Mouse (Mus musculus) hindbrain, embryonic 14.5 days (tissue): ENCODE data around the gene Spata18. TPM values are rescaled to one million over a fixed set of nuclear protein-coding genes. Genes with fewer than 3 reads are reported as not detected.

ENCODE experiments used
- ATAC-seq: fragments of 200-750 bp; cut with Nextera tagmentation; 2 replicates; pipeline ENCODE4 v1.8.0; 2017; ENCODE audit warnings: moderate number of reproducible peaks, mild to moderate bottlenecking, moderate TSS enrichment, moderate library complexity; ENCODE audit not compliant: low FRiP score
- DNase-seq: peaks from one replicate; pipeline ENCODE4 v3.0.0-alpha.2; 2015; ENCODE audit warnings: low spot score
- H3K27ac ChIP-seq: fragments of 300-500 bp; sonication (generic); 2 replicates; pipeline ENCODE4 v1.5.1; 2014; ENCODE audit warnings: mild to moderate bottlenecking, moderate library complexity
- H3K27me3 ChIP-seq: fragments of 300-500 bp; sonication (generic); 2 replicates; pipeline ENCODE4 v1.6.1; 2014; ENCODE audit warnings: mild to moderate bottlenecking, low read length, mixed read lengths; ENCODE audit not compliant: control insufficient read depth, insufficient read depth
- H3K36me3 ChIP-seq: fragments of 300-500 bp; sonication (generic); replicated peaks from 2 replicates; pipeline ENCODE4 v1.6.1; 2014; ENCODE audit not compliant: control insufficient read depth, insufficient read depth
- H3K4me1 ChIP-seq: fragments of 300-500 bp; sonication (generic); replicated peaks from 2 replicates; pipeline ENCODE4 v1.6.1; 2014; ENCODE audit warnings: antibody characterized with exemption, low read length, mixed read lengths; ENCODE audit not compliant: control insufficient read depth, insufficient read depth
- H3K4me2 ChIP-seq: fragments of 300-500 bp; sonication (generic); replicated peaks from 2 replicates; pipeline ENCODE4 v1.6.1; 2014; ENCODE audit warnings: mild to moderate bottlenecking, moderate library complexity
- H3K4me3 ChIP-seq: fragments of 300-500 bp; sonication (generic); replicated peaks from 2 replicates; pipeline ENCODE4 v1.5.1; 2014; ENCODE audit warnings: mild to moderate bottlenecking, low read length
- H3K9ac ChIP-seq: fragments of 300-500 bp; sonication (generic); 2 replicates; pipeline ENCODE4 v1.6.1; 2014
- H3K9me3 ChIP-seq: fragments of 300-500 bp; sonication (generic); 2 replicates; pipeline ENCODE4 v1.6.1; 2016; ENCODE audit warnings: low read length; ENCODE audit not compliant: control insufficient read depth
- WGBS: fragments of 180-500 bp; shearing (Covaris S2); extraction: QIAGEN DNeasy Blood & Tissue Kit; methylation state at CpG from one replicate; pipeline ENCODE4 v1.1.7; 2014; 5-methylcytosine and 5-hydroxymethylcytosine counted together
- polyA plus RNA-seq: library from polyadenylated mRNA; unstranded; fragments of >200 nt; fragmentation: Nextera tagmentation; extraction: Ambion mirVana; gene quantifications from 2 replicates; pipeline ENCODE4 v1.2.1, GENCODE M21; 2014

The Spata18 gene
- polyA plus RNA-seq, 1 experiment from 2014 or later = 1.4 TPM

DNA sequence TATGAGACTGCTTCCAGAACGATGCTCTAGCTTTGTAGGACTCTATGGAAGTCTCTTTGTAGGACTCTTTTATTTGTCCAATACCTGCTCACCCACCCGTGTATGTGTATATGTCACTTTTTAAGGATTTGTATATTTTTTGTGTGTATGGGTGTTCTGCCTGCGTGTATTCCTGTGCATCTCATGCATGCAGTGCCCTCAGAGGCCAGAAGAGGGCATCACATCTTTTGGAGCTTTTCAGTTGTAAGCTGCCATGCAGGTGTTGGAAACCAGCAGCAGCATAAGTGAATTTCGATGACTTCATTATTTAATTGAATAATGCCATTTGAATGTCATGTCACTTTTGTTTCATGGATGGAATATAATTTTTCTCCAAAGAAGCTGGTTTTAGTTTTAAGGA lies 9.1 kb upstream of the Spata18 start:
- ATAC-seq (no peak), DNase-seq (peak; percentile 41)
- no peak overlapping the region for H3K4me3 ChIP-seq
- 80% methylated on average over 4 of the region's 4 CpGs for WGBS
- H3K36me3 ChIP-seq = peaks cover 39% of the 10 kb centered on the region
- H3K9ac ChIP-seq = no peak overlapping the region
- no peak overlapping the region for H3K4me2 ChIP-seq
- no peaks in the 10 kb centered on the region for H3K27me3 ChIP-seq
- H3K4me1 ChIP-seq = peaks cover 8% of the 10 kb centered on the region; the same call in 1 of the 2 replicates
- H3K27ac ChIP-seq = no peak overlapping the region
- H3K9me3 ChIP-seq = no peaks in the 10 kb centered on the region

DNA sequence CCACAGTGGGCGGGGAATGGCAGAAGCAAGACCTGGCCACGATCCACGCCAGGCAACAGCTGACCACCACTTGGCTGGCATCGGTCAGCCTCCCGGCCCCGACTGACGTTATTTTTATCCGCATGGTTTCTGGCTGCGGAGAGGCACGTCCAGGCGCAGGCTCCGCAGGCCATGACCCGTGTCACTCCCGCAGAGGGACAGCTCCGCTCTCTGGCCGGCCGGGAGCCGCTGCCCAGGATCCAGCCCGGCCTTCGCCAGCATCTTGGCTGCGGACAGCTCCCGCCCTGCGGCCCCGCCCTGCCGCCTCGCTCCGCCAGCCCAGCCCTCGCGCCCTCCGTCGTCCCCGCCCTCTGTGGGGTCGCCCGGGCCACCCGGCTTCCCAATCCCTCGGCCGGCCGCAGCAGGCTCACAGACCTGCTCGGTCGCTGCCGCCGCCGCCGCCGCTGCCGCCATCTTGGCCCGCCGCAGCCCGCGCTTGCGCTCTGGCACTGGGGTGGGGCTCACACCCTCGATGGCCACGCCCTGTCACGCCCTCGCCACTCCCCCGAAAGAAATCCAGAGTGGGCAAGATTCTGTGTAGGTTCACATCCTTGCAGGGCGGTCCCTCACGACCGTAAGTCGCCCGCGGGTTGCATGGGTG lies 3.8 kb upstream of the Spata18 start, which contains the start of gene Sgcb:
Sgcb (minus strand) TSS at position 530 of the 640 bp plus-strand sequence.
- WGBS = under 1% methylated on average over 58 of the region's 62 CpGs
- H3K4me2 ChIP-seq = peak within 1 kb of the TSS; percentile 66
- H3K9ac ChIP-seq = peak within 1 kb of the TSS; percentile 79
- H3K4me3 ChIP-seq = peak within 1 kb of the TSS; percentile 72
- peaks cover 11% of the 10 kb centered on the region for H3K36me3 ChIP-seq
- no peak within 1 kb of the TSS for H3K27ac ChIP-seq
- H3K9me3 ChIP-seq = no peaks in the 10 kb centered on the region
- peak; percentile 84 for ATAC-seq
- DNase-seq = peak; percentile 78
- peaks cover 20% of the 10 kb centered on the region for H3K4me1 ChIP-seq
- peaks cover 46% of the 10 kb centered on the region for H3K27me3 ChIP-seq

DNA sequence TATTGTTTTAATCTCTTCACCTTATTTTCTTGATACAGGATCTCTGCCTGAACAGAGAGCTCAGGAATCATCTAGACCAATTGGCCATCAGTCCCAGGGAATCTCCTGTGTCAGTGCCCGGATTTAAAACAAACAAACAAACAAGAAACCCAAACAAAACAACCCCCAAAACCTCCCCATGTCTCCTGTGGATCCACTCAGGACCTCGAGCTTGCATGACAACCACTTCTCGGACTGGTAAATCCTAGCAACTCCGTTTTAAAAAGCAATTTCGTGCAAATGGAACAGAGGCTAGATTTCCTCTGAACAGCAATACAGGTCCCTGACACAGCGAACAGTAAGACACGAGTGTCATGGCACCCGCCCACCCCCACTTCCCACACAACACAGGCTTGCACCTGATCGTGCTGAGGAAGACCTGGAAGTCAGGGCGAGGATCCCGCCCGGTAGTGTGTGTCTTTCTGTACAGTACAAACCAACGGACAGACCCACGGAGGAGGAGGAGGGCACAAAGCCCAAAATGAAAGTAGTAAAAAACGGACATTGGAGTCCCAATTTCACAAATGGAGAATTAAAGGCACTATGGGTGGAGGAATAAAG lies 714 bp upstream of the Spata18 start:
- H3K9me3 ChIP-seq = no peaks in the 10 kb centered on the region
- H3K27ac ChIP-seq = no peak overlapping the region
- peak overlapping the region; percentile 65 for H3K4me2 ChIP-seq
- peak overlapping the region; percentile 32 for H3K4me3 ChIP-seq
- no peak for ATAC-seq
- peaks cover 20% of the 10 kb centered on the region for H3K4me1 ChIP-seq
- 0 out of 2 replicates have a peak overlapping the region, but pooled peaks have one; percentile 40 for H3K9ac ChIP-seq
- peak; percentile 48 for DNase-seq
- H3K27me3 ChIP-seq = peaks cover 59% of the 10 kb centered on the region
- WGBS = under 1% methylated on average over 15 of the region's 15 CpGs
- H3K36me3 ChIP-seq = no peaks in the 10 kb centered on the region

DNA sequence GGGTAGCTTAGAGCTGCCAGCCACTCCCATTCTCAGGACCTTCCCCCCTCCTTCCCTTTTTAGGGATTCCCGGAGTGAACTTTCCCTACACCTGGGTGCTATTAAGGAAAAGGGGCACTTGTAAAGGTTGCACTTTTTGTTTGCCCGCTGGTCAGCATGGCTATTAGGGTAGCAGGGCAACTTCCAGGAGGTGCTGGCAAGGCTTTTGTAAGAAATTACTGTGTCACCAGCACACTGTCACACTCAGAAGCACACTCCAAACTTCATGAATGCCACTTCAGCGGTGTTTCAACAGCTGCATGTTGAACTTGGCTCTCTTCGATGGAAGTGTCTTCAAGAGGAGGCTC lies 649 bp downstream of the Spata18 start:
- ATAC-seq (no peak), DNase-seq (no peak)
- no peaks in the 10 kb centered on the region for H3K9me3 ChIP-seq
- peaks cover 59% of the 10 kb centered on the region for H3K27me3 ChIP-seq
- H3K4me3 ChIP-seq = peak overlapping the region; percentile 32
- no peak overlapping the region for H3K9ac ChIP-seq
- peak overlapping the region; percentile 65 for H3K4me2 ChIP-seq
- peaks cover 13% of the 10 kb centered on the region for H3K4me1 ChIP-seq
- WGBS = under 1% methylated on average over 4 of the region's 4 CpGs
- H3K27ac ChIP-seq = no peak overlapping the region
- H3K36me3 ChIP-seq = no peaks in the 10 kb centered on the region

DNA sequence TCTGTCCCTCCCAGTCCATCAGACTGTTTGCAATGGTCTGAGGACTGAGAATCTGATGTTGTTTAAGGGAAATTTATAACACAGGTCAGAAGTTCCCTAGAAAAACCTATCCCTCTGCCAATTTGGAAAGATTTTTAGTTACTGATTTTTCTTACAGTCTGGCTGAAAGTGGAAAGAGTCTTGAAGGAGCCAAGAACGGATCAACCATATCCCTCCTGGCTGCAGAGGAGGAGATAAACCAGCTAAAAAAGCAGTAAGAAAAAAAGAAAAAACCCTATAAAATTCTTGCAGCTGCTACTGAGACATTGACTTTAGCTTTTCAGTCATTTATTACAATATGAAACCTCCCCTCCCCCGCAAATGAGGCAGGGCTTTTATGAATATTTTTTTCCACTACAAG lies 15.5 kb downstream of the Spata18 start:
- 94% methylated on average over 2 of the region's 2 CpGs for WGBS
- ATAC-seq = no peak
- no peak overlapping the region for H3K27ac ChIP-seq
- no peaks in the 10 kb centered on the region for H3K27me3 ChIP-seq
- no peaks in the 10 kb centered on the region for H3K36me3 ChIP-seq
- no peak overlapping the region for H3K9ac ChIP-seq
- H3K4me1 ChIP-seq = no peaks in the 10 kb centered on the region
- no peaks in the 10 kb centered on the region for H3K9me3 ChIP-seq
- H3K4me3 ChIP-seq = no peak overlapping the region
- no peak for DNase-seq
- no peak overlapping the region for H3K4me2 ChIP-seq

DNA sequence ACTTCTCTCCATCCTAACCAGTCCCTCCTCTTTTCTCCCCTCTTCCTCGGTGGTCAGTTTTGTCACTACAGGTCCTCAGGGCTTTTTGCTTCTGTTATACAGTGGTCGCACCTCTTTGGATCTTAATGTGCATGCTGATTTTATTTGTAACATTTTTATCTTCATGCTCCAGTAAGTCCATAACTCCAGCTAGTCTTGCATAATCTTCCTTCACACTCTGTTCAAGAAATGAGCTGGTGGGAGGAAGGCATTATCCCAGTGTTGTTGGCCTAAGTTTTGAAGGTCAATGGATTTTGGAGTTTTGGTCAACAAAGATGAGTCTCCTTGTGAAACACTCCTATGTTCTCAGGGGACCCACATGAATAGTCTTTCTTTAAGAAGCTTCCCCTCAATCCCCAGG lies 16.7 kb downstream of the Spata18 start:
- Histone ChIP-seq H3K4me2 (no peak overlapping the region), H3K4me3 (no peak overlapping the region), H3K36me3 (no peaks in the 10 kb centered on the region), H3K27ac (no peak overlapping the region), H3K27me3 (no peaks in the 10 kb centered on the region), H3K9ac (no peak overlapping the region), H3K9me3 (no peaks in the 10 kb centered on the region), H3K4me1 (no peaks in the 10 kb centered on the region)
- DNase-seq (no peak), ATAC-seq (no peak)
- 70% methylated on average over 2 of the region's 2 CpGs for WGBS

DNA sequence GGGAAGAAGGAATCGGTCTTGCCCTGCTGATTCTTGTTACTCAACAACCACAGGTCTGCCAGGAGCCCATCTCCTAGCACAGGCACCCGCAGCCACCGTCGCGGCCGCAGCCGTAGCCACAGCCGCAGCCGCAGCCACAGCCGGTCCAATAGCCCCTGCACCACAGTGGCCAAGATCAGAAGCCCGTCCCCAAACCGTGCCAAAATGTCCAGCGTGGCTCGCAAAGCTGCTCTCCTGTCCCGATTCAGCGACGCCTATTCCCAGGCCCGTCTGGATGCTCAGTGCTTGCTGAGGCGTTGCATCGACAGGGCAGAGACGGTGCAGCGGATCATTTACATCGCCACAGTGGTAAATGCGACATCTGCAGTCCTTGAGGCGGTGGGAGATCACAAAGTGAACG lies 18.2 kb downstream of the Spata18 start:
- DNase-seq (no peak), ATAC-seq (no peak)
- WGBS = 40% methylated on average over 26 of the region's 26 CpGs
- Histone ChIP-seq H3K4me3 (peak overlapping the region; percentile 14; the same call in 1 of the 2 replicates), H3K4me2 (peak overlapping the region; percentile 31; the same call in 1 of the 2 replicates), H3K27me3 (no peaks in the 10 kb centered on the region), H3K9me3 (no peaks in the 10 kb centered on the region), H3K4me1 (no peaks in the 10 kb centered on the region), H3K36me3 (no peaks in the 10 kb centered on the region), H3K27ac (no peak overlapping the region), H3K9ac (peak overlapping the region; percentile 28; the same call in 1 of the 2 replicates)

DNA sequence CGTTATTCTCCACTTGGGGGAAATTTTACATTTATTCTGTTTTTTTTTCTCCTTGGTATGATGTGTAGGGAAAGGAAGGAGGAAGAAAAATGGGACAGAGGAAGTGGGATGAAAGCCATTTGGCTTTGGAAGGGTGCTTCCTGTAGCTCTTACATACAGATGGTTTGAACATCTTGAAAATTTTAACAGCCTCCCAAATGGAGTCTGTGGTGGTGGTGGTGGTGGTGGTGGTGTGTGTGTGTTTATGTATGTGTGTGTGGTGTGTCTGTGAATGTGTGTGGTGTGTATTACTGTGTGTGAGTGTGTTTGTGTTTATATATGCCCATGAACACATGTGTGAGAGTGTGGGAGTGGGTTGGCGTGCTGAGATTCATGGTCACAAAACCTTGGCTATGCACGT lies 24.4 kb downstream of the Spata18 start:
- Histone ChIP-seq H3K4me2 (no peak overlapping the region), H3K4me1 (no peaks in the 10 kb centered on the region), H3K36me3 (no peaks in the 10 kb centered on the region), H3K9me3 (no peaks in the 10 kb centered on the region), H3K4me3 (no peak overlapping the region), H3K27me3 (no peaks in the 10 kb centered on the region), H3K27ac (no peak overlapping the region), H3K9ac (no peak overlapping the region)
- 89% methylated on average over 3 of the region's 3 CpGs for WGBS
- DNase-seq = no peak
- ATAC-seq = no peak

DNA sequence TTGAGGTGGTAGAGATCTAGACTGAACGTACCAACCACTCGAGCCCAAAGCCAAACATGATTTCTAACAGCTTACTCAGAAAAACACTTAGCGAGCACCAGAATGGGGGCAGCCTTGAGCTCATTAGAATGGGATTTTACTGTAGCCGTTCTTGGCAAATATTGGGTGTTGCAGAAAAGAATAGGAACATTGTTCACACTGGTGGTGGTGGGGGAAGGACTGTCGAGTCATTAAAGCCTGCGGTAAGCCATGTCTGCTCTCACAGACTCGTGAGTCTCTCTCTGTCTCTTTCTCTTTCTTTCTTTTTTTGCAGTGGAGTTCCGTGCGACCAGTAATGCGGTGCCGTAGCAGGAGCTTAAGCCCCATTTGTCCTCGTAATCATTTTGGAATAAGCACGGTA lies 25.4 kb downstream of the Spata18 start:
- ATAC-seq = no peak
- Histone ChIP-seq H3K4me3 (no peak overlapping the region), H3K9me3 (no peaks in the 10 kb centered on the region), H3K4me1 (no peaks in the 10 kb centered on the region), H3K4me2 (no peak overlapping the region), H3K27ac (no peak overlapping the region), H3K36me3 (no peaks in the 10 kb centered on the region), H3K9ac (no peak overlapping the region), H3K27me3 (no peaks in the 10 kb centered on the region)
- no peak for DNase-seq
- 66% methylated on average over 13 of the region's 13 CpGs for WGBS
